Mouse (Mus musculus) urinary bladder, adult 2 months (tissue): ENCODE results near the gene Far1. TPM values are rescaled to one million over a fixed set of nuclear protein-coding genes. Genes with fewer than 3 reads are reported as not detected.
A peak's percentile ranks its signal among the peaks of the same experiment; 100 is the strongest.

Source experiments
- DNase-seq: peaks from one replicate; pipeline ENCODE4 v3.0.0; 2022; ENCODE audit warnings: low spot score
- polyA plus RNA-seq: library from polyadenylated mRNA; depleted of rRNA; stranded (reverse); fragments of >200 nt; gene quantifications from 2 replicates; pipeline ENCODE4 v1.2.3, GENCODE M21; 2012; rRNA removed

Far1 gene
- 75.0 and 94.5 TPM in 2 replicates for polyA plus RNA-seq

DNA sequence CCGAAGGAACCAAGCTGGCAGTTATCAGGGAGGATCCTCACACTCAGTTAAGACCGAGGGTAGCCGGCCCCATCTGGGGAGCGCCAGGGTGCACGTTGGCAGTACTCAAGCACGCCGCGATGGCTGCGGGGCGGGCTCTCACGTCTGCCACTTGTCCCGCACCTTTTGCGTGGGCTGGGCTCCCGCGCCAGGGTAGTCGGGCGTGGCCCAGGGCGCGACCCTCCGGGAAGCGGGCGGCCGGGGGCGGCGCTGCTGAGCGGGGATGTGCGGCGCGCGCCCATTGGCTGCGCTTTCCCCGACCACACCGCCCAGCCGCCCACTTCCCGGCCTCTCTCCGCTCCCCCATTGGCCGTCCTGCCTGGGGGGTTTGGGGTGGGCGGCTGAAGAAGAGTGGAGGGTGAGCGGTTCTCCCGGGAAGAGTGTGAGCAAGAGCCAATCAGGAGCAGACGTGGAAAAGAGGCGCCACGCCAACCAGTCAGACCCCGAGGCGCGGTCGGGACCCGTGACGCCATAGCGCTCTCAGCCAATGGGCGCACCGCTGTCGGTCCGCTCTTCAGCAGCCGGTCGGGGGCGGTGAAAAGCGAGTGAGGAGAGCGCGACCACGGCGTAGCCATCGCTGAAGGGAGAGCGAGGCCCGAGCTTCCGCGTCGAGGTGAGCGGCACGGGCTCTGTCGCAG is at the start of gene Far1:
TSS of gene Far1 (plus strand) at position 549 of the 677 bp plus-strand sequence.
- peak; percentile 96 for DNase-seq

DNA sequence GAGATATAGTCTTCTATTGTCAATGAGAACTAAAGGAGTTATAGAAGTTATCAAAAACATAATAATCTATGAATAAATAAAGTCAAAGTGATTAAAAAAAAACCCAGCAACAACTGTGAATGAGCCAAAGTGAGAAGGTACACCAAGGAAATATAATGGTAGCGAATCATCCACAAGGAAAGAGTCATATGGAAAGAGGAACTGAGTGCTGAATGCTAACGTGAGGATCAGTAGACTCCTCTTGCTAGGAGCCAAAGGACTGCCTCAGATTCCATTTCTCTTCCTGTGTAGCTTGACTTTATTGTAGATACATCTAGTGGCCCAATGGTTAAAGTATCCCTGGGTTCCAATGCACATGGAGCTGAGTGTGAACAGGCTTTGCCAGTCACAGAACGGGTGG is 45.3 kb upstream of the Far1 start:
- DNase-seq: no peak

DNA sequence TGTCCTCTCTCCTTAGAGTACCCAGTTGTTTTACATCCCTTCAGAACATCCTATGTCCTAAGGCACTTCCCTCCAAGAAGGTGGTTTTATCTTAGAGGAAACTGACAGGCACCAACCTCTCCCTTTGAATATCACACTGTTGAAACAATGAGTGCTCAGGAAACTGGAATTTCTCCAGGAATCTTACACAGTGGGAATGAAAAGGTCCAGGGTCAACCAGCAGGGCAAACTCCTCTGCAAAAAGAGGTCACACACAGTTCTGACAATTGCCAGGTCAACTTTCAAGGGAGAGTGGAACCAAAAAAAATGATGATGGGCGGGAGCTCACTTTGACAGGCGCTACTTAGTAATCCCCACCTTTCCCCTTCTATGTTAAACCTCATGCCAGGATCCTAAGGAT is 43.0 kb upstream of the Far1 start:
- no peak for DNase-seq

DNA sequence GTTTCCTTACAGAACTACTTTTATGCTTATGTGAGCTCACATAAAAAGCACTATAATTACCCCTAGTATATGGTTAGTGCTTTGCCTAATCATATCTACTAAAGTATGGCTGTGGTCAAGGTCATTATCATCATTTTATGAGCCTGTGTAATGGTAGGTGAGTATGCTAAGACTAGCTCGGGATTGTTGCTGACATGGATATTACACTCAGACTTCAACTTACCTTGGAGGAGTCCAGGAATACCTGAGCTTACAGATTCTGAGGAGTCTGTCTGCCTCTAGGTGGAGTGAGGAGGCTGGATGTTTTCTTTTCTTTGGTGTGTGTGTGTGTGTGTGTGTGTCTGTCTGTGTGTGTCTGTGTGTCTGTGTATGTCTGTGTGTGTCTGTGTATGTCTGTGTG is 42.0 kb upstream of the Far1 start:
- no peak for DNase-seq

DNA sequence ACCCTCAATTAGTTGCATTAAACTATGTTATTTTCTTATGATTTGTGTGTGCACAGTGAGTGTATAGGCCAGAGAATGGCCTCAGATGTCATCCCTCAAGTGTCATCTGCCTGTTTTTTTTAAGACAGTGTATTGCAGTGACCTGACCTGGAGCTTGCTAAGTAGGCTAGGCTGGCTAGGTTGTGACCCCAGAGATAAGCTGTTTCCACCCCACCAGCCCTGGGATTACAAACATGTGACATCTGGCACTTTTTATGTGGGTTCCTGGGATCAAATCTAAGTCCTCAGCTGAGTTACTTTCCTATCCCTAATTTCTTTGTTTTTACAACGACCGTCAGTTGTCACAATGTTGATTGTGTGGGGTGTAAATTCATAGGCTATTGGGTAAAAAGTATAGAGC is 17.8 kb upstream of the Far1 start:
- no peak for DNase-seq

DNA sequence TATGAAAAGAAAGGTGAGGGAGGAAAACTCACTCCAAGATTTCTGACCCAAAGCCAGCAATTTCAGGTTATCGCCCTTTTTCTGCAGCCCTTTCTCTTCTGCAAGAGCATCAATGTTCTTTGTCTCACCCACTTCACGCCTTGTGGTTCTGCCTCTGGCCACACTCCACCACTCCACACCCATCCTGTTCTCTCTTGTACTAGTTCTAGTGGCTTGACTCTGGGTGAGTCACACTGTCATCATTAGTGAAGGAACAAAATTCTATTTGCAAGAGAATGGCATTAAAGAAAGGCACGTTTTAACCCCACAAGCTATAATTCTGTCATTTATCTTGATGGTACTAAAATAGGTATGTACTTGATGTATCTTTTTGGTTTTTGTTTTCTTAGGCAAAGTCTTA is 15.2 kb upstream of the Far1 start:
- DNase-seq: no peak

DNA sequence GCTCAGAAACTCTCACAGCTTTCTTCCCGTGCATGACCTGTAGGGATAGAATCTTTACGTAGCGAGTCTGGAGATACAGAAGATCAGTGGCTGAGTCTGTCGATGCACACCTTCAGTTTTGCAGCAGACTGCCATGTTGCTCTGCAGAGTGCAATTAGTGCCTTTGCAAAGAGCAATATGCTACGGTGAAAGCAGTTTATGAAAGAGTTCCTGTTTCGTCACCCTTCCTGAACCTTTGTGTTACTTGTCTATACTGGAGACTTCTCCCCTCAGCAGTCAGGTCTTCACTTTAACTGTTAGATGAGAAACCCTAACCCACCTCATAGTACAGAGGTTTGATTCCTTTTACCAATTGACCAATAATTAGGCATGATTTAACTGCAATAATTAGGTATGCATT is 13.8 kb upstream of the Far1 start:
- DNase-seq: no peak

DNA sequence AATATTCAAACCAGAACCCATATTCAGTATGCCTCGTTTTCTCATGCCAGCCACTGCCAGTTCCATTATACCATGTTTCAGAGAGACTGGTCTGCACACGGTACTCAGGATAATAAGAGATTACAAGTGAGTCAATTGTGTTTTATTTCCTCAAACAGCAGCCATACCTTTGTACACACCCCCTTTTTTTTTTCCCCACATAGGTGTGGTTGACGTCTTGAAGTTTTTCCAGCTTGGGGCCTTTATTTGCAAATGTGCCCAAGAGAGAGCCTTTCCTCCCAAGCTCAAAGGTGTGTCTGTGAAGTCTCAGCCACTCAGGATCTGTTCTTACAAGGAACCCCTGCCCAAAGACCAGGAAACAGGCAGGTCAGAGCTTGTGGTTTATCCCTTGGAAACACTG is 11.2 kb upstream of the Far1 start:
- DNase-seq: no peak

DNA sequence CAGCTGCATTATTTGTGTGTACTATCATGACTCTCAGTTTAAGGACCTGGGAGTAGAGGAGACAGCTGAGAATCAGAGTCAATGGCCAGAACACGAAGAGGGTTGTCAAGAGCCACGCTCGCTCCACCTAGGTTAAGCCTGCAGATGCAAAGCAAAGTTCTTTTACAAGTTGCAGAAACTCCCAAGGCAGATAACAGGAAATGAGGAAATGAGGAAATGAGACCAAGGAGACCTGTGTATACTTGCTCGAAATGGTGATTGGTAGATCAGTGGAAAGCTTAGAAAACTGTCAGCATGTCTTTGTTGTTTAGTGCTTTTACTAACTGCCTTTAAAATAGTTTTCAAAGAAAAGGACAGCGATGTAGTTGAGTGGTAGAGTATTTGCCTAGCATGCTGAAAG is 8.6 kb upstream of the Far1 start:
- no peak for DNase-seq

DNA sequence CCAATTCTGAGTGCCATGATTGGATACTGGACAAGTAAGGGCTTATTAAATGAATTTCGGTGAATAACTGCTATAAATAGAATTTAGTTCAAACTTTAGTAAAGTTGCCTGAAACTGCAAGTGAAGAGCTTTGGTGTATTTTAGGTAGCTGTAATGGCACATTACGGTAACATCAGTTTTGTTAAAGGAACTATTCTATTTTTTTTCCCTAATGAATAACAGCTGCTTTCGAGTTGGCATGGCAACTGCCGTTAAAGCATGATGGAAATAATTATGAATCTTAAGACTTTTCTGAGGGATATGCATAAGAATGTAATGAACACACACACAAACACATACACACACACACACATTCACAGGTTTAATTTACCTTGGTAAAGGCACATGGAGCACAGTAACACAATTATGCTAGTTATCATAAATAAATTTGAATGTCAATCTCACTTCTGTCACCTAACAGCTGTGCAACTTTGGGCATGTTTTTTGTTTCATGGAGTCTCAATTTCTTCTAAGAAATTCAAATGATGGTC is 8.1 kb upstream of the Far1 start:
- DNase-seq: no peak

DNA sequence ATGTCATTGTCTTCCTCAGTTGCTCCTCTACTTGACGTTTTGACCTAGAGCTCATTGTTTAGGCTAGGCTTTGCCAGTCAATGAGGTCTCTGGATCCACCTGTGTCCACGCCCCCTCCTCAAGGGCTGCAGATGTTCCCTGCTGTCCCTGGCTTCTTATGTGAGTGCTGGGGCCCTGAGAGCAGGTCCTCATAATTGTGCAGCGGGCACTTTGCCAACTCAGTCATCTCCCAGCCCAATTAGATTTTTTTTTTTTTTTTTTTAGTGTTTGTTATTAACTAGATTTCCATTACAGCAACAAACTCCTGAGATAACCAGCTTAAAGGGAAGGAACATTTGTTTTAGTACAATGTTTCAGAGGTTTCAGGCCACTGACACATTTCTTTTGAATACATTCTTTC is 5.8 kb upstream of the Far1 start:
- DNase-seq: no peak

DNA sequence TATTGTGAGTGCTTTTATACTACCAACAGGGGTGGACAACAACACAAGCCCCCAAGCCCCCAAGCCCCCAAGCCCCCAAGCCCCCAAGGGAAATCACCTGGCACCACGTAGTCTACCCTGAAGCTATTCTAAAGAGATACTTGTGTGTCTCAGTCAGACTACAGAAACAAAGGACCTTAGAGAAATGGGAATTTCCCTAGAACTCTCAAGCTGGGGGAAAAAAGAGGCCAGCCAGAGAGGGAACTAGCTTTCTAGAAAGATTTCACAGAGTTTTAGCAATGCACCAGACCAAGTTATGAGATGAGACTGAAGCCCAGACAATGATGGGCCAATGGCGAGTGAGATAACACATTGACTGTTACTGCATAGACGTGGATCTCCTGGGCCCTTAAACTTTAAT is 2.2 kb upstream of the Far1 start:
- DNase-seq: no peak

DNA sequence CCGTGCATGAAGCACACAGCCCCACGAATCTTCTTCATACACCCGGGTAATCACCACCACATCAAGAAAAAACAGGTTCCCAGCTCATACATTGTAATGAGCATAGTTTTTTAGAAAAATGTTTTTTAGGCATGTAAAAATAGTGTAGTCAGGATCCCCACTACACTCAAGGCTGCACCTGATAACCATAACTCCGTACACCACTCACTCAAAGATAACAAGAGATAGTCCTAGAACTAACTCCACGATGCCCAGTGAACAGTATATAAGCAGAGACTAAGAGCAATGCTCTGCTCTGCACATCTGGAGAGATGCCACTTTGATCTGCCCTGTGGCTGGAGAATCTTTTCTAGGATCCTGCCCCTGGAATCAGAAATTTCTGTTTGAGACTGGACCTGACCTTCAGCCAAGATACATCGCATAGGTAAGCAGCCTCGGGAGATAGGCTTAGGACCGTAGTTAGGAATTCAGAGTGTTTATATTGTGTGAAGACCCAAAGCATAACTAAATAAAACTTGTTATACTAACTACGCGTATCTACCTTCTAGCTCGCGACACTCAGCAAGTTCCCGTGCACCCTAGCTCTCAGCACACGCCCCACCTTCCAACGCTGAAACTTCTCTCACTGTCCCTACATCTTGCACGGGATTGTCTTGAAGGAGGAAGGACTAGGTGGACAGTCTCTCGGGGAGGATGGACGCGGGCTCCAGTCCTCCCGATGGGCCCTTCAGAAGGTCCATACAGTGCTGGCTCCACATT is 928 bp upstream of the Far1 start:
- DNase-seq: no peak

DNA sequence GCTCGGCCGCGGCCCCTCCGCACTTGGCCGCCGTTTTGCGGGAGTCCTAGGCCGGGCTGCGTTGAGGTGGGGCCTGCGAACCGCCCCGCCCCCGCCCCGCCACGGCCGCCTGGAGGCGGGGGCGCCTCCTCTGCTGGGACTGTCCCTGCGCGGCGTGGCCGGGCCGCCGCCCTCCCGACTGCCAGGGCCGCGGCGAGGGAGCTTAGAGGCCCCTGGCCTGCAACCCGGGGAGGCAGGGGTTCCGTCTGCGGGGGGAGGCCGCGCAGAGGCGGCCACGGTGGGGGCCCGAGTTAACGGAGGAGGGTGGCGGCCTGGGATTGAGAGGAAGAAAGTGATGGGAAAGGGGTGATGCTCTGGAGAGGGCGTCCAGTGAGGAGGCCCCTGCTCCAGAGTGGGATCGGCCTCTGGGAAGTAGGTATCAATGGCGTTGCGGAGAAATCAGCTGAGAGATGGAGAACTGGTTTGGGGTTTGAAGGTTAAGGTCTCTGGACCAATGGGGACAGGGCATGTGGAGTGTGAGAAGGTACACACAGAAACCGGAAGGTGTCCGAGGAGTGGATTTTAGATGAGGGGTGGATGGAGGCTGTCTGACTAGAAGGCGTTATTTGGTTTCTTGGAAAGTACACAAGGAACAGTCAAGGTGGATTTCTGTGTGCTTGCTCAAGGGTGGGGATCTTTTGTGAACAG is 472 bp downstream of the Far1 start:
- DNase-seq: no peak

DNA sequence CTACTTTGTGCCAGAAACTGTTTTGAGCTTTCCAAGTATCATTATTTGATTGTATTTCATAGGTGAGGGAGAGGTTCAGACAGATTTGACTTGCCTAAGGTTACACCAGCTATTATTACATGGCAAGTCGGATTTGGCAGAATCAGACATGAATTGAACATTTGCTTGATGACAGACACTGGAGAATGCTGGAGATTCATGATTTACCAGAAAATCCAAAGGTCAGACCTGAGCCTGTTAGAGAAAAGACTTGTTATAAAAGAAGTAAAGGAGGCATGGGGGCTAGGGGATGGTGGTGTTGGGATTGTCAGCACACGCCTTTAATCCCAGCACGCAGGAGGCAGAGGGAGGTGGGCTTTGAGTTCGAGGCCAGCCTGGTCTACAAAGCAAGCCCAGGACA is 2.2 kb downstream of the Far1 start:
- DNase-seq: no peak

DNA sequence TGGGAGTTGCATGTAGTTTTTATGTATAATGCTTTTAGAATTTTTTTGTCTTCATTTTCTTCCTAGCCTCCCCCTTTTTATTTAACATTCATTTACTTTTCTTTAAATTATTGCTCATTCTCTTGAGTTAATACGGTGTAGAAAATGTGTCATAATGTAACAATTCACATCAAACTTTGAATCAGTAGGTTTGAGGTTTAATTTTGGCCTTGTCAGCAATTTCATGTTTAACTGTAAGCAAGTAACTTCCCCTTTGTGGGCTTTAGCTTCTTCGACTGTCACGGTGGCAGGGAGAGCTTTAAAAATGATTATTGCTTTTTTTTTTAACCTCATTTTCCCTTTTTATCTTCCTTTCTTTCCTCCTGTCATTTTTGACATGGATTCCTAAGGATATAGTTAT is 4.8 kb downstream of the Far1 start:
- DNase-seq: no peak

DNA sequence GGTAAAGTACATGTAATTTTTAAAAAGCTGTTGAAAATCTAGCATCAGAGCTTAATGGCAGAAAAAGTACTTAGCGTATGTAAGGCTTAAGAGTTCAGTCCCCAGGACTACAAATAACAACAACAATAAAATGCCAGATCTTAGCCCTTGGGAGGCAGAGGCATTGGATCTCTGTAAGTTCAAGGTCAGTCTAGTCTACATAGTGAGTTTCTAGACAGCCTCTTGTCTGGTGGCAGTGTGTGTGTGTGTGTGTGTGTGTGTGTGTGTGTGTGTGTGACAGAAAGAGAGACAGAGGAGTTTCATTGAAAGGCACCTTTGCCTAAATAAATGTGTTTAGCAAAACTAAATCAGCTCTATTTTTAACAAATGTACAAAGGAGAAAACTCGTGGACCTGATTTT is 5.3 kb downstream of the Far1 start:
- DNase-seq: no peak

DNA sequence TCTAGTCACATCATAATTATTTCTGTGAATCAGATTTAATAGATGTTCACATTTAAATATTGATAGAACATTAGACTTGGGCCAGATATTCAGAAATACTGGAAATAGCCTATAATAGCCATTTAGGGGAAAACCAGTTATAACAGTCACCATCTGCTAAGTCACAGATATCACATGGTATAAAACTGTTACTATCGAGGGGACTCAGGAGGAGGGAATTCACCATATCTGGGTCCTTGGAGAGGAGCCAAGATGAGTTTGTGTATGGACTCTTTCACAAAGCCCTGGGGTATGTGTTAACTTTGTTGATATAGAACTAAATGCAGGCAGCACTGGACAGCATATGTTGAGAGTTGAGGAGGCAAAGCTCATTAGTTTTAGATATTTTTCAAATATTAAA is 29.5 kb downstream of the Far1 start:
- no peak for DNase-seq

DNA sequence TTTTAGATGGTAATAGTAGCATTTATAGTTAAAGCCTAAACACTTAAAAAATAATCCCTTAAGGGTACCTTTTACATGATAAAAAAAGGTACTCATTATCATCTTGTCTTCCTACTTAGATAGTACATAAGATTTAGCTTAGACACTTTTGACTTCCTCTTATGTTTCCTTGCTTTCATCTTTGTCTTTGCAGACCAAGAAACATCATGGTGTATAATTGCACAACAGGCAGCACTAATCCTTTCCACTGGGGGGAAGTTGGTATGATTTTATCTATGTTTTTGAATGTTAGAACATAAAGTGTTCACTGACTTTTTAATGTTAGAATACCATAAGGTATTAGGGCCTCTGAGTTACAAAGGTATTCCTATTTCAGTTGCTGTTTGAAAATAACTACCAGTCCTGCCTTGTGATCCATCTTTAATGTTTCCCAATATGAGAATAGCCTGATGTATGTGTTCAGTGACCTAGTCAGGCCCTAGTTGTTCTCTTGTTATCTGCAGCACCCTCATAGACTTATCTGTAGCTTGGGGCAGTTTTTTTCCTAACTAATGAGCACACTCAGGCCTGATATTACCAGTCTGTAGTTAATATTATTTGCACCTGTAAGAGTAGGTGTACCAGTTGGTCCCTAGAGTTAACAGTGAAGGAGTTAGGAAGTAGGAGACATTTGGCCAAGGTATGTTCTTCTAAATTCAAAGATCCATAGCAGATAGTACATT is 38.3 kb downstream of the Far1 start:
- no peak for DNase-seq

DNA sequence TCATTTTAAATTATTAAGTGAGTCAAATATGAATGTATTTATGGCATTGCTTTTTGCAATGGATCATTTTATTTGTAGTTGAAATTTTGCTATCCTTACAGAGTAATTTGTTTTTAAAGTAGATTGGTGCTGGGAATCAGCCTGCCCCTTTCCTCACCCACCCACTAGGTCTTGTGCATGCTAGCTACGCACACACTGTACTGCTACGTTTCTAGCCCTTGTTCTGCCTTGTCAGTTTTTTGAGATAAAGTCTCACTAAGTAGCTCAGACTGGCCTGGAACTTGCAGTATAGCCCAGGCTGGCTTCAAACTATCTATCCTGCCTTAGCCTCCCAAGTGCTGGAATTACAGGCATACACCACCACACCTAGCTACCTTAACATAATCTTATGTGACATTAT is 38.9 kb downstream of the Far1 start:
- DNase-seq: no peak

DNA sequence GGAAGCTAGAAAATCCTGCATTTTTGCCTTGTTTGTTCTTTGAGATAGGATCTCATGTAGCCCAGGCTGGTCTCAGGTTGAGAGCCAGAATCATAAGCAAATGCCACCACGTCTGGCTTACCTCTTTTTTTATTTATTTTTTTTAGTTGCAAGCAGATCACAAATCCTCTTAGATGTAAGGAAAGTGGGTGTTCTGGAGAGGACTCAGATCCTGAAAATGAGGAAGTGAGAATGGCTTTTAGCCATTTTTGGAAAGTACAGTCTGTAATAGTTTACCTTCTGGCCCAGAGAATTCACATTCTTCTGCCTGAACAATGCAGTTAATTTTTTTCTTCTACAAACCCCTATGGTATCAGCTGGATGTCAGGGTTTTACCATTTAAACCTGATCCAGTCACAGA is 42.5 kb downstream of the Far1 start:
- no peak for DNase-seq

DNA sequence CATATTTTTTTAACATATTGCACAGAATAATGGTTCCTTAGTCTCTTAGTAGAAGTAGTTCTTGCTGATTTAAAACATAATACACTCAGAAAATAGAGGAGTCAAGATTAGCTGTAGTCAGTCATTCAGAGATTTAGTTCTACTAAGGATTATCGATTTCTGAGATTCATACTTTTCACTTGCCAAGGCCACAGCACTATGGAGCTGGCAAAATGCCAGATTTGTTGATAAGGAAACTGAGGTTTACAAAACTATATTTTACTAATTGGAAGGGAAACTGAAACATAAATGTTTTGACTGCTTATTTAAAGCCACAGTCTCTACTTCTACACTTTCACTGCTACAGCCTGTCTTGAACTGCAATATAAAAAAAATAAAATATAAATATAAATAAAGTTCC is 53.3 kb downstream of the Far1 start:
- no peak for DNase-seq
